Mouse (Mus musculus): ENCODE measurements around the gene Cep83. TPM values are rescaled to one million over a fixed set of nuclear protein-coding genes. Genes with fewer than 3 reads are reported as not detected.
A peak's percentile ranks its signal among the peaks of the same experiment; 100 is the strongest.

Cep83 gene
- polyA plus RNA-seq, 1 experiment from 2014 or later = 22.7 TPM

DNA sequence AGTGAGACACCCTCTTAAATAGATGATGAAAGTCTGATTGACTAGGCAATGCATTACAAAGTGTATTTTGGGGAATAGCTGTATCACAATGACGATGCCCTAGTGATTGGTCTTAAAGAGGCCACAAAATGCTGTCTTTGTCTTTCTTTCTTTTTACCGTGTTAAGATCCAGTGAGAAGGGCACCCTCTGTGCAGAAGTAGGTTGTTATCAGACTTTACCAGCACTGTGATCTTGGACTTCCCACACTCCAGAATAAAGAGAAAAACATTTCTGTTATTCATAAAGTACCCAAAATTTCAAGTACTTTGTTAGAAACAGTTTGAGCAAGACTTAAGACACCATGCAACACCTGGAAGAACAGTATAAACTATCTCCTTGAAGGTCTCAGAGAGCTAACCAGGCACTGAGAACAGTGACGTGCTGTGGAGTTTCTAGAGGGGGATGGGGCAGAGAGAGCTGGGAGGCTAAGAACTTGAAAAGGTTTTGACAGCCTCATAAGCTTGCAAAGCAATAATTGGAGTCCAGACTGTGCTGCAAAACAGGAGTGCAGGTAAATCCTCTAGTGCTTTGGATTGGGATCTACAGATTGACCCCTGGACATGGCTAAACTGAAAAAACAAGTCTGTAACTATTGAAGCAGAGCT, 92.3 kb downstream of the Cep83 start:
- Histone ChIP-seq H3K4me2 (no peak overlapping the region), H3K9me3 (no peaks in the 10 kb centered on the region), H3K9ac (no peak overlapping the region), H3K4me3 (no peak overlapping the region), H3K4me1 (replicated peaks) (no peaks in the 10 kb centered on the region), H3K36me3 (peaks cover 10% of the 10 kb centered on the region; the same call in 1 of the 2 replicates), H3K27me3 (no peaks in the 10 kb centered on the region), H3K27ac (replicated peaks) (no peak overlapping the region)
- ATAC-seq (ENCODE audit: low read depth) = no peak
- 85% methylated on average over 3 of the region's 3 CpGs for WGBS

GRCm38 (mm10) chr10:94789205-94789604, 100.8 kb downstream of the Cep83 start:
- Histone ChIP-seq H3K27ac (replicated peaks) (no peak overlapping the region), H3K9me3 (no peaks in the 10 kb centered on the region), H3K4me3 (no peak overlapping the region), H3K27me3 (no peaks in the 10 kb centered on the region), H3K4me1 (replicated peaks) (no peaks in the 10 kb centered on the region), H3K9ac (no peak overlapping the region), H3K36me3 (peaks cover 41% of the 10 kb centered on the region), H3K4me2 (no peak overlapping the region)
- 56% methylated on average over 3 of the region's 3 CpGs for WGBS
- no peak for ATAC-seq (ENCODE audit: low read depth)

- 96% methylated on average over 3 of the region's 3 CpGs for WGBS
These were observed 105.5 kb downstream of the Cep83 start for GRCm38 (mm10) chr10:94793914-94794313.

DNA sequence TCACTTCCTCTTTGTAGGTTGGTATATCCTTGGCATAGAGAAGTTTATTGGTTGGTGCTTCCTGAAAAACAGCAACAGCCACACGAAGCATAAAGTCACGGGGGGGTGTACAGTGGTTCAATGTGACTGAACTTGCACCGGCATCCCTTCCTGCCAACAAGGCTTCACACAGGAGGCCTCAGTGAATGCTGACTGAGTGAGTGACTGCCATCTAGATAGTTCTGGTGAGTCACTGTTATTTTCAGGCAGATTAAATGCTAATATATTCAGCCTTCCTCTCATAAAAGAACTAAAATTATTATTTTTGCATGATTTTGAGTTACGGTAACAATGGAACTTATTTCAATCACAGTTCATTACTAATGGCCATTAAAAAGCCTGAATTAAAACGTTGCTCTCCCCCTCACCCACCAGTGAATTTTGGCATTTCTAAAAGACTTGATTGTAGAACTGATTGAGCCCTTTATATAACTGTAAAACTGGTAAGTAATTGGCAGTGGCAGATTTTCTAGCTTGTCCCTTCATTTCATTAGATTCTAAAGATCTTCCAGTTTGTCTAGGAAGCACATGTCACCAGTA, 106.3 kb downstream of the Cep83 start:
- no peak overlapping the region for H3K27ac ChIP-seq (replicated peaks)
- WGBS = 92% methylated on average over 5 of the region's 5 CpGs
- no peak overlapping the region for H3K4me2 ChIP-seq
- H3K27me3 ChIP-seq = no peaks in the 10 kb centered on the region
- peaks cover 7% of the 10 kb centered on the region; the same call in 1 of the 2 replicates for H3K4me1 ChIP-seq (replicated peaks)
- no peak overlapping the region for H3K9ac ChIP-seq
- no peaks in the 10 kb centered on the region for H3K9me3 ChIP-seq
- H3K4me3 ChIP-seq = no peak overlapping the region
- H3K36me3 ChIP-seq = peaks cover 60% of the 10 kb centered on the region
- ATAC-seq (ENCODE audit: low read depth) = no peak

More at GRCm38 (mm10) chr10:94793914-94794313, 105.5 kb downstream of the Cep83 start:
- Histone ChIP-seq H3K27ac (replicated peaks) (no peak overlapping the region), H3K4me1 (replicated peaks) (no peaks in the 10 kb centered on the region), H3K4me3 (no peak overlapping the region), H3K4me2 (no peak overlapping the region), H3K9me3 (no peaks in the 10 kb centered on the region), H3K27me3 (no peaks in the 10 kb centered on the region), H3K36me3 (peaks cover 65% of the 10 kb centered on the region), H3K9ac (no peak overlapping the region)
- ATAC-seq (ENCODE audit: low read depth) = no peak

GRCm38 (mm10) chr10:94798128-94798527, 109.7 kb downstream of the Cep83 start:
- Histone ChIP-seq H3K9ac (no peak overlapping the region), H3K4me3 (no peak overlapping the region), H3K9me3 (no peaks in the 10 kb centered on the region), H3K4me2 (no peak overlapping the region), H3K27ac (replicated peaks) (no peak overlapping the region), H3K27me3 (no peaks in the 10 kb centered on the region), H3K4me1 (replicated peaks) (peaks cover 7% of the 10 kb centered on the region; the same call in 1 of the 2 replicates), H3K36me3 (peaks cover 41% of the 10 kb centered on the region)
- WGBS = 77% methylated on average over 5 of the region's 5 CpGs
- ATAC-seq (ENCODE audit: low read depth) = no peak

DNA sequence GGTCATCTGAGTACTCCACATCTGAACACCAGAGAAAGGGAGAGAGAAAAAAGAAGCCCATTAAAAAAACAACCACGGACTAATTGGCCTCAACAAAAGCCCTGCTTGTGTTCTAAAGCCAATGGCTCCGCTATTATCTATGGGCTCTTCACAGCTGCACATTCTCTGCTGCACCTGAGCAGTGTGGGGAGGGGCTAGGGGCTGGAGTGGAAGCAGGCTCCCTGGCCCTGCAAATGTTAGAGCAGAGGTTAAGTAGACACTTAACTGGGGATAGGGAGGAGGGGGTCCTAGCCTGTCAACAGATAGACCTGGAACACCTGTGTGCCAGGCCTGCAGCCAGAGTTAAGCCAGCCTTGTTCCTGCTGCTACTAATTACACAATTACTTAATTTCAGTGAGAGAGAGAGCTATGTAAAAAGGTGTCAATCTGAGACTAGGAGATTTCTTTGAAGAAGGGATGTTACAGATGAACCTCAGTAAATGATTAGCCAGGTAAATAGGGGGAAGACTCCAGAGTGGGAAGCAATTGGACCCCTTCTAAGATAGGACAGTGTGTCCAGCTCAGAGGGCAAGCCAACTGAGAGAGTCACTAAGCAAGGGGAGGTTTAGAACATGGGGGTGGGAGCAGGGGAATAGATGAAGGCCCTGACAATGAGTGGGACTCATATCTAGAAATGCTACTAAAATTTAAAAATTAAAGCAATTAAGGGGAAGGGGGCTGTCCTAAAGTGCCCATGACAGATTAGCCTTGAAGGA, 111.2 kb downstream of the Cep83 start:
- no peak overlapping the region for H3K4me3 ChIP-seq
- peaks cover 7% of the 10 kb centered on the region; the same call in 1 of the 2 replicates for H3K4me1 ChIP-seq (replicated peaks)
- peaks cover 30% of the 10 kb centered on the region for H3K36me3 ChIP-seq
- no peak for ATAC-seq (ENCODE audit: low read depth)
- no peaks in the 10 kb centered on the region for H3K9me3 ChIP-seq
- no peak overlapping the region for H3K4me2 ChIP-seq
- H3K27me3 ChIP-seq = no peaks in the 10 kb centered on the region
- 6% methylated on average over 2 of the region's 2 CpGs for WGBS
- H3K9ac ChIP-seq = peak overlapping the region; percentile 12; the same call in 1 of the 2 replicates
- H3K27ac ChIP-seq (replicated peaks) = no peak overlapping the region

DNA sequence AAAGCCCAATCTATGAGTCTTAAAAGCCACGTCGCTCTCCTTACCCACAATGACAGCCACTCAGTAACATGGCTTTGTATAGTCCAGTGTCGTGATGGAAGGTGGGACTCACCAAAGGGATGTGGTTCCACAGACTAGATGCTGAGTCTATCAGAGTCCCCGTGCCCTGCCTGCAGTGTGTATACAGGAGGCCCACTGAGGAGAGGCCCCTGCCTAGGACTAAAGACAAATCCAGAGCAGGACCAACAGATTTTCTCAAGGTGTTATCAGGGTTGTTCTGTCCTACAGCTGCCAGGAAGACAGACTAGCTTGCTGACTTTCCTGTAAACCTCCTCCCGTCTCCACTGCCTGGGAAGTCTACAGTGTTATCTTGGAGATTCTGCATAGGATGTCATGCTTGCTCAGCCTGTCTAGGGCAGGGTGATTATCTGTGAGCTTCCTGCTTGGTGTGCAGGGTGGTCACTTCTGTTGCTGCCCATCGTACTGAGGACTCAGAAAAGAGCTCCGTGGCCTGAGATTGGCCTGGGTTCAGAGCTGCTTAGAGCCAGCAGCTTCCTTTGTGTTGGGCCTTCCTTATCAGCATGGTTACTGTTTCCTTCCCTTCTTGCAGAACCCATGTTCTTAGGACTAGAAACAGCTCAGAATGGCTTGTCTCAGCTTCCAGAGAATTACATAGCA, 112.4 kb downstream of the Cep83 start:
- ATAC-seq (ENCODE audit: low read depth) = no peak
- H3K4me3 ChIP-seq = no peak overlapping the region
- no peak overlapping the region for H3K9ac ChIP-seq
- H3K27ac ChIP-seq (replicated peaks) = no peak overlapping the region
- peaks cover 24% of the 10 kb centered on the region for H3K36me3 ChIP-seq
- H3K9me3 ChIP-seq = no peaks in the 10 kb centered on the region
- 89% methylated on average over 7 of the region's 7 CpGs for WGBS
- H3K4me2 ChIP-seq = no peak overlapping the region
- no peaks in the 10 kb centered on the region for H3K27me3 ChIP-seq
- H3K4me1 ChIP-seq (replicated peaks) = peaks cover 7% of the 10 kb centered on the region; the same call in 1 of the 2 replicates

DNA sequence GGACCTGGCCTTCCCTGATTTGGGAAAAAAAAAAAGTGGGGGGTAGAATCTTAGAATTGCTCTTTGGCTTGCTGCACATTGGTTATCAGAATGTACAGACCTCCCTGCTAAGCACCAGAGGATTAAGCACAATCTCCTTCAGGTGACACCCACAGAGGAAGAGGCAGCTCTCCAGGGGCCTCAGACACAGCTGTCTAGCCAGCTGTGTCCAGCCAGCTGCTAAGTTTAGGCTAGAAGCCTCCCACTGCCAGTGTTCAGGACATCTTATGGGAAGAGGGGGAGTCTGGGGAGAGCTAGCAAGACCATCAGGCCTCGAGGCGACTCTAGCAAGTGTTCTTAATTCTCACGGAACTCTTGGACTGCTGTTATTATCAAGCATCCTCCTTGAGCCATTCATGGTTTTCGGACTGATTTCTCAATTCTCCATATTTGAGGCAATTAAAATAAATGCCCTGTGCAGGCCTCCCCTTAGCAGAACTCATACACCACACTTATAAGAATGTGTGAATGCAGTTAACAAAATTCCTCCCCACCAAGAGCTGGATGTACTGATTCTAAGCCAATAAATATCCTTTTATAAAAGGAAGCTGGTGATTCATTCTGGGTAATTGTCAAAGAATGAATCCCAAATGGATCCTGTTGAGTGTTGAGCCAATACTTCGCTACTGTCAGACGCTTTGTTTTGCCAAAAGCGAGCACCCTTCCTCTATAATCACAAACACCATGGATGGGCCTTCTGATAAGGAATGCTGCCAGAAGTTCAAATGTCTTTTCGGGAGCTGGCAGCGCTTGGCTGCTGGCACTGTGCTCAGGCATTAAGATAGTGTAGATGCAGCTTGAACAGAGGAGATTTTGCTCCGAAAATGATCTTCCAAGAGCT, 115.8 kb downstream of the Cep83 start:
- Histone ChIP-seq H3K4me1 (replicated peaks) (peaks cover 4% of the 10 kb centered on the region; the same call in 1 of the 2 replicates), H3K4me2 (no peak overlapping the region), H3K4me3 (no peak overlapping the region), H3K9ac (no peak overlapping the region), H3K36me3 (no peaks in the 10 kb centered on the region; the same call in none of the 2 replicates), H3K27ac (replicated peaks) (no peak overlapping the region), H3K9me3 (no peaks in the 10 kb centered on the region), H3K27me3 (no peaks in the 10 kb centered on the region)
- ATAC-seq (ENCODE audit: low read depth) = no peak
- 84% methylated on average over 10 of the region's 10 CpGs for WGBS

DNA sequence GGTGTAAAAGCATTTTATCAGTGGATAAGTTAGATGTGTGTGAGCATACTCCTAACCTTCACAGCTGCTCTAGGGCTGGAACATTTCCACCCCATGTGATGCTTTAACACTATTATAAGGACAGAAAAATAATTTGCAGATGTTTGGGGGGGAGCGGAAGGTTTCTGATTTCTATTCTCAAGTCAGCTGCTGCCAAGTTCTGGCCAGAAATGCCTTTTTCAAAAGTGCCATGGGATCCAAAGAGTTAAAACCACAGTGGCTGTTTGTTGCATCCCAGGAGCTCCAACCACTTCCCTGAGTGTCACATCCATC, 116.4 kb downstream of the Cep83 start:
- H3K36me3 ChIP-seq = no peaks in the 10 kb centered on the region; the same call in none of the 2 replicates
- 97% methylated on average over 1 of the region's 1 CpGs for WGBS

DNA sequence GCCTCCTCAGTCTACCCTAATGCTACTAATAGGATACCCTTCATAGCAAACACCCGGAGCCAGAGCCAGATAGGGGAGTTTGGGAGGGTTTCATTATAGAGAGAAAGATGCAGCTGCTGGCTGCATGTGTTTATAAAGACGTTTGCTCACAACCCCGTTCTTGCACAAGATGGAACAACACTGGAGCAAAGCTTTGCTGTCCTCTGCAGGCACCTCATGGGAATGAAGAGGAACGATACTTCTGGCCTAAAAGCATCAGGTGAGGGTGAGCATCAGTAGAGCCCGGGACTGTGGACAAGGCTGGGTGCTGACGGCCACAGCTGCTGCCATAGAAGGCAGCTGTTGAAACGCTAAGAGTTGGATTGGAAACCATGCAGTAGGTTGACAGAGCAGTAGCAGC, 118.9 kb downstream of the Cep83 start:
- no peak overlapping the region for H3K4me2 ChIP-seq
- H3K27ac ChIP-seq (replicated peaks) = no peak overlapping the region
- no peaks in the 10 kb centered on the region for H3K9me3 ChIP-seq
- 80% methylated on average over 7 of the region's 7 CpGs for WGBS
- no peak for ATAC-seq (ENCODE audit: low read depth)
- peaks cover 8% of the 10 kb centered on the region for H3K4me1 ChIP-seq (replicated peaks)
- peaks cover 6% of the 10 kb centered on the region for H3K36me3 ChIP-seq
- no peak overlapping the region for H3K4me3 ChIP-seq
- no peak overlapping the region for H3K9ac ChIP-seq
- no peaks in the 10 kb centered on the region for H3K27me3 ChIP-seq

More for the DNA sequence above, 116.4 kb downstream of the Cep83 start:
- Histone ChIP-seq H3K27me3 (no peaks in the 10 kb centered on the region), H3K4me1 (replicated peaks) (no peaks in the 10 kb centered on the region; the same call in 1 of the 2 replicates), H3K9me3 (no peaks in the 10 kb centered on the region), H3K4me2 (no peak overlapping the region), H3K9ac (no peak overlapping the region), H3K4me3 (no peak overlapping the region), H3K27ac (replicated peaks) (no peak overlapping the region)
- ATAC-seq (ENCODE audit: low read depth) = no peak

GRCm38 (mm10) chr10:94808275-94808674, 119.8 kb downstream of the Cep83 start:
- Histone ChIP-seq H3K27ac (replicated peaks) (no peak overlapping the region), H3K4me2 (no peak overlapping the region), H3K4me3 (no peak overlapping the region), H3K27me3 (no peaks in the 10 kb centered on the region), H3K9ac (no peak overlapping the region), H3K36me3 (peaks cover 6% of the 10 kb centered on the region), H3K4me1 (replicated peaks) (peaks cover 17% of the 10 kb centered on the region), H3K9me3 (no peaks in the 10 kb centered on the region)
- no peak for ATAC-seq (ENCODE audit: low read depth)
- 59% methylated on average over 6 of the region's 6 CpGs for WGBS
